Mouse (Mus musculus) ES-E14 (cell line): ENCODE results near the gene Antxrl.

Source experiments
- CHD2 ChIP-seq: IDR thresholded peaks from 2 replicates; pipeline ENCODE4 v1.6.1; 2014; ENCODE audit warnings: mild to moderate bottlenecking, low read depth, low read length, inconsistent platforms
- HCFC1 ChIP-seq: IDR thresholded peaks from 2 replicates; pipeline ENCODE4 v1.6.1; 2012; ENCODE audit warnings: low read length, inconsistent platforms, borderline replicate concordance; ENCODE audit not compliant: insufficient read depth
- MAFK ChIP-seq: IDR thresholded peaks from 2 replicates; pipeline ENCODE4 v1.6.1; 2014; ENCODE audit warnings: mild to moderate bottlenecking, low read depth, low read length, inconsistent platforms; ENCODE audit not compliant: insufficient read depth
- ZC3H11A ChIP-seq: IDR thresholded peaks from 2 replicates; pipeline ENCODE4 v1.6.1; 2012; ENCODE audit warnings: low read depth, mild to moderate bottlenecking, inconsistent platforms, low read length, borderline replicate concordance
- ZNF384 ChIP-seq: IDR thresholded peaks from 2 replicates; pipeline ENCODE4 v1.6.1; 2012; ENCODE audit warnings: low read depth, low read length, inconsistent platforms

GRCm38 (mm10) chr14:34107594-34107993 lies 55.1 kb downstream of the Antxrl start:
- TF ChIP-seq MAFK: no peak
- no peak for TF ChIP-seq CHD2
- no peak for TF ChIP-seq HCFC1
- no peak for TF ChIP-seq ZNF384
- TF ChIP-seq ZC3H11A: no peak
